Mouse (Mus musculus) hindbrain, embryonic 10.5 days (tissue): ENCODE data around the gene Hdac4. TPM values are rescaled to one million over a fixed set of nuclear protein-coding genes. Genes with fewer than 3 reads are reported as not detected.

Source experiments
- DNase-seq: peaks from one replicate; pipeline ENCODE4 v3.0.0-alpha.2; 2017; ENCODE audit warnings: low spot score
- H3K27ac ChIP-seq: fragments of 300-500 bp; sonication (generic); 2 replicates; pipeline ENCODE4 v1.5.1; 2016; ENCODE audit warnings: mild to moderate bottlenecking, moderate library complexity
- H3K27me3 ChIP-seq: fragments of 300-500 bp; sonication (generic); 2 replicates; pipeline ENCODE4 v1.6.1; 2016; ENCODE audit warnings: mild to moderate bottlenecking; ENCODE audit not compliant: poor library complexity, insufficient read depth, severe bottlenecking
- H3K36me3 ChIP-seq: fragments of 300-500 bp; sonication (generic); 2 replicates; pipeline ENCODE4 v1.6.1; 2016; ENCODE audit warnings: mild to moderate bottlenecking, moderate library complexity
- H3K4me1 ChIP-seq: fragments of 300-500 bp; sonication (generic); replicated peaks from 2 replicates; pipeline ENCODE4 v1.6.1; 2016; ENCODE audit warnings: mild to moderate bottlenecking
- H3K4me3 ChIP-seq: fragments of 300-500 bp; sonication (generic); 2 replicates; pipeline ENCODE4 v1.5.1; 2016; ENCODE audit warnings: mild to moderate bottlenecking, moderate library complexity
- H3K9me3 ChIP-seq: fragments of 300-500 bp; sonication (generic); 2 replicates; pipeline ENCODE4 v1.6.1; 2016; ENCODE audit warnings: mild to moderate bottlenecking, moderate library complexity
- WGBS: fragments of 180-500 bp; shearing (Covaris S2); methylation state at CpG from one replicate; pipeline ENCODE4 v1.1.7; 2016; 5-methylcytosine and 5-hydroxymethylcytosine counted together
- polyA plus RNA-seq: library from polyadenylated mRNA; unstranded; fragments of >200 nt; fragmentation: Nextera tagmentation; extraction: Ambion mirVana; gene quantifications from 2 replicates; pipeline ENCODE4 v1.2.1, GENCODE M21; 2016

Hdac4 gene
- polyA plus RNA-seq, 1 experiment from 2014 or later = 20.8 TPM

- Histone ChIP-seq H3K27me3 (no peaks in the 10 kb centered on the region), H3K27ac (no peak overlapping the region), H3K9me3 (no peaks in the 10 kb centered on the region), H3K36me3 (peaks cover 94% of the 10 kb centered on the region), H3K4me3 (no peak overlapping the region), H3K4me1 (no peaks in the 10 kb centered on the region)
- 92% methylated on average over 2 of the region's 2 CpGs for WGBS
- no peak for DNase-seq
Observed at GRCm38 (mm10) chr1:91942583-91942982, 252.9 kb downstream of the Hdac4 start.

GRCm38 (mm10) chr1:91942031-91942430, 253.5 kb downstream of the Hdac4 start:
- Histone ChIP-seq H3K36me3 (peaks cover 94% of the 10 kb centered on the region), H3K4me1 (no peaks in the 10 kb centered on the region), H3K4me3 (no peak overlapping the region), H3K9me3 (no peaks in the 10 kb centered on the region), H3K27me3 (no peaks in the 10 kb centered on the region), H3K27ac (no peak overlapping the region)
- WGBS = 75% methylated on average over 3 of the region's 3 CpGs
- no peak for DNase-seq

GRCm38 (mm10) chr1:91941094-91941493, 254.4 kb downstream of the Hdac4 start:
- H3K27ac ChIP-seq = no peak overlapping the region
- H3K36me3 ChIP-seq = peaks cover 93% of the 10 kb centered on the region
- H3K9me3 ChIP-seq = no peaks in the 10 kb centered on the region
- DNase-seq = no peak
- H3K27me3 ChIP-seq = no peaks in the 10 kb centered on the region
- WGBS = 94% methylated on average over 1 of the region's 1 CpGs
- H3K4me1 ChIP-seq = no peaks in the 10 kb centered on the region
- H3K4me3 ChIP-seq = no peak overlapping the region

- Histone ChIP-seq H3K36me3 (peaks cover 83% of the 10 kb centered on the region), H3K9me3 (no peaks in the 10 kb centered on the region), H3K4me1 (no peaks in the 10 kb centered on the region), H3K27ac (no peak overlapping the region), H3K27me3 (no peaks in the 10 kb centered on the region), H3K4me3 (no peak overlapping the region)
- WGBS = 87% methylated on average over 3 of the region's 3 CpGs
- DNase-seq = no peak
Observed at GRCm38 (mm10) chr1:91935171-91935570, 260.3 kb downstream of the Hdac4 start.

- H3K9me3 ChIP-seq = no peaks in the 10 kb centered on the region
- H3K27me3 ChIP-seq = no peaks in the 10 kb centered on the region
- H3K36me3 ChIP-seq = peaks cover 85% of the 10 kb centered on the region
- no peak for DNase-seq
- H3K4me1 ChIP-seq = no peaks in the 10 kb centered on the region
- H3K4me3 ChIP-seq = no peak overlapping the region
- H3K27ac ChIP-seq = no peak overlapping the region
- WGBS = 92% methylated on average over 8 of the region's 8 CpGs
Observed at GRCm38 (mm10) chr1:91933681-91934080, 261.8 kb downstream of the Hdac4 start.

- H3K27me3 ChIP-seq = no peaks in the 10 kb centered on the region
- H3K4me1 ChIP-seq = no peaks in the 10 kb centered on the region
- H3K4me3 ChIP-seq = no peak overlapping the region
- DNase-seq = no peak
- 94% methylated on average over 12 of the region's 12 CpGs for WGBS
- H3K9me3 ChIP-seq = no peaks in the 10 kb centered on the region
- H3K27ac ChIP-seq = no peak overlapping the region
- H3K36me3 ChIP-seq = peaks cover 80% of the 10 kb centered on the region
Observed at GRCm38 (mm10) chr1:91932221-91932620, 263.3 kb downstream of the Hdac4 start.

GRCm38 (mm10) chr1:91931786-91932185, 263.7 kb downstream of the Hdac4 start:
- Histone ChIP-seq H3K9me3 (no peaks in the 10 kb centered on the region), H3K27me3 (no peaks in the 10 kb centered on the region), H3K27ac (no peak overlapping the region), H3K36me3 (peaks cover 77% of the 10 kb centered on the region), H3K4me3 (no peak overlapping the region), H3K4me1 (no peaks in the 10 kb centered on the region)
- 91% methylated on average over 3 of the region's 3 CpGs for WGBS
- no peak for DNase-seq

- peaks cover 71% of the 10 kb centered on the region for H3K36me3 ChIP-seq
- no peak overlapping the region for H3K27ac ChIP-seq
- no peaks in the 10 kb centered on the region for H3K27me3 ChIP-seq
- 91% methylated on average over 10 of the region's 10 CpGs for WGBS
- DNase-seq = no peak
- no peak overlapping the region for H3K4me3 ChIP-seq
- no peaks in the 10 kb centered on the region for H3K9me3 ChIP-seq
- no peaks in the 10 kb centered on the region for H3K4me1 ChIP-seq
Observed at GRCm38 (mm10) chr1:91931196-91931595, 264.3 kb downstream of the Hdac4 start.

- H3K27me3 ChIP-seq = no peaks in the 10 kb centered on the region
- 92% methylated on average over 13 of the region's 13 CpGs for WGBS
- DNase-seq = no peak
- H3K4me3 ChIP-seq = no peak overlapping the region
- no peaks in the 10 kb centered on the region for H3K9me3 ChIP-seq
- H3K4me1 ChIP-seq = no peaks in the 10 kb centered on the region
- H3K36me3 ChIP-seq = peaks cover 52% of the 10 kb centered on the region
- no peak overlapping the region for H3K27ac ChIP-seq
Observed at GRCm38 (mm10) chr1:91929051-91929450, 266.4 kb downstream of the Hdac4 start.

- Histone ChIP-seq H3K4me1 (no peaks in the 10 kb centered on the region), H3K9me3 (no peaks in the 10 kb centered on the region), H3K27ac (no peak overlapping the region), H3K36me3 (peaks cover 38% of the 10 kb centered on the region), H3K4me3 (no peak overlapping the region), H3K27me3 (no peaks in the 10 kb centered on the region)
- WGBS = 94% methylated on average over 10 of the region's 10 CpGs
- no peak for DNase-seq
Observed at GRCm38 (mm10) chr1:91927536-91928315, 267.8 kb downstream of the Hdac4 start.

- peaks cover 20% of the 10 kb centered on the region; the same call in 1 of the 2 replicates for H3K4me1 ChIP-seq
- no peaks in the 10 kb centered on the region for H3K27me3 ChIP-seq
- peaks cover 9% of the 10 kb centered on the region for H3K36me3 ChIP-seq
- H3K27ac ChIP-seq = no peak overlapping the region
- DNase-seq = no peak
- no peaks in the 10 kb centered on the region for H3K9me3 ChIP-seq
- no peak overlapping the region for H3K4me3 ChIP-seq
- WGBS = 92% methylated on average over 9 of the region's 9 CpGs
Observed at GRCm38 (mm10) chr1:91923567-91923966, 271.9 kb downstream of the Hdac4 start.

GRCm38 (mm10) chr1:91922235-91923152, 273.0 kb downstream of the Hdac4 start:
- no peak overlapping the region for H3K27ac ChIP-seq
- 87% methylated on average over 7 of the region's 7 CpGs for WGBS
- H3K4me1 ChIP-seq = peaks cover 20% of the 10 kb centered on the region; the same call in 1 of the 2 replicates
- H3K27me3 ChIP-seq = no peaks in the 10 kb centered on the region
- H3K36me3 ChIP-seq = peaks cover 1% of the 10 kb centered on the region; the same call in 1 of the 2 replicates
- no peak overlapping the region for H3K4me3 ChIP-seq
- no peaks in the 10 kb centered on the region for H3K9me3 ChIP-seq
- no peak for DNase-seq

- WGBS = 86% methylated on average over 4 of the region's 4 CpGs
- H3K9me3 ChIP-seq = no peaks in the 10 kb centered on the region
- no peak overlapping the region for H3K27ac ChIP-seq
- H3K36me3 ChIP-seq = no peaks in the 10 kb centered on the region
- no peak overlapping the region for H3K4me3 ChIP-seq
- no peak for DNase-seq
- H3K4me1 ChIP-seq = peaks cover 20% of the 10 kb centered on the region; the same call in 1 of the 2 replicates
- H3K27me3 ChIP-seq = no peaks in the 10 kb centered on the region
Observed at GRCm38 (mm10) chr1:91921702-91922101, 273.8 kb downstream of the Hdac4 start.
